Mouse (Mus musculus) heart, postnatal 0 days (tissue): Measurements from ENCODE around the gene Nek5. TPM values are rescaled to one million over a fixed set of nuclear protein-coding genes. Genes with fewer than 3 reads are reported as not detected.

ENCODE experiments used
- ATAC-seq: fragments of 200-750 bp; cut with Nextera tagmentation; 2 replicates; pipeline ENCODE4 v1.8.0; 2017; ENCODE audit warnings: low read depth, moderate number of reproducible peaks, moderate library complexity; ENCODE audit not compliant: insufficient read depth
- DNase-seq: peaks from one replicate; pipeline ENCODE4 v3.0.0-alpha.2; 2016; ENCODE audit warnings: low spot score
- H3K27ac ChIP-seq: fragments of 300-500 bp; sonication (generic); 2 replicates; pipeline ENCODE4 v1.5.1; 2014; ENCODE audit warnings: low read depth, mild to moderate bottlenecking
- H3K27me3 ChIP-seq: fragments of 300-500 bp; sonication (generic); 2 replicates; pipeline ENCODE4 v1.6.1; 2014; ENCODE audit warnings: low read length, mixed read lengths; ENCODE audit not compliant: control insufficient read depth, insufficient read depth
- H3K36me3 ChIP-seq: fragments of 300-500 bp; sonication (generic); replicated peaks from 2 replicates; pipeline ENCODE4 v1.6.1; 2014; ENCODE audit warnings: low read length, mixed read lengths; ENCODE audit not compliant: control insufficient read depth, insufficient read depth
- H3K4me1 ChIP-seq: fragments of 300-500 bp; sonication (generic); 2 replicates; pipeline ENCODE4 v1.6.1; 2014; ENCODE audit warnings: antibody characterized with exemption; ENCODE audit not compliant: control insufficient read depth, insufficient read depth
- H3K4me2 ChIP-seq: fragments of 300-500 bp; sonication (generic); 2 replicates; pipeline ENCODE4 v1.6.1; 2014; ENCODE audit warnings: low read depth, mild to moderate bottlenecking, low read length, moderate library complexity
- H3K4me3 ChIP-seq: fragments of 300-500 bp; sonication (generic); 2 replicates; pipeline ENCODE4 v1.5.1; 2014; ENCODE audit warnings: low read depth, low read length
- H3K9ac ChIP-seq: fragments of 300-500 bp; sonication (generic); replicated peaks from 2 replicates; pipeline ENCODE4 v1.6.1; 2014; ENCODE audit warnings: low read depth, low read length, mixed read lengths
- H3K9me3 ChIP-seq: fragments of 300-500 bp; sonication (generic); replicated peaks from 2 replicates; pipeline ENCODE4 v1.6.1; 2016; ENCODE audit warnings: low read length; ENCODE audit not compliant: control insufficient read depth
- CTCF ChIP-seq: IDR thresholded peaks from 2 replicates; pipeline ENCODE4 v1.5.1; 2016; ENCODE audit warnings: antibody characterized with exemption, control low read depth, low read depth
- EP300 ChIP-seq: IDR thresholded peaks from 2 replicates; pipeline ENCODE4 v1.6.1; 2016; ENCODE audit warnings: antibody characterized with exemption, low read depth
- WGBS: fragments of 180-500 bp; shearing (Covaris S2); extraction: QIAGEN DNeasy Blood & Tissue Kit; methylation state at CpG from one replicate; pipeline ENCODE4 v1.1.7; 2014; 5-methylcytosine and 5-hydroxymethylcytosine counted together
- polyA plus RNA-seq: library from polyadenylated mRNA; unstranded; fragments of >200 nt; fragmentation: Nextera tagmentation; extraction: Ambion mirVana; gene quantifications from 2 replicates; pipeline ENCODE4 v1.2.1, GENCODE M21; 2015
- total RNA-seq: library from RNA; depleted of rRNA; stranded (reverse); fragments of >200 nt; gene quantifications from 2 replicates; pipeline ENCODE4 v1.2.3, GENCODE M21; 2014; ENCODE audit warnings: low replicate concordance; rRNA removed

Nek5 gene
- not detected in 2 replicates for total RNA-seq
- 0.18 and 0.43 TPM in 2 replicates for polyA plus RNA-seq

GRCm38 (mm10) chr8:22124220-22125152, at the start of gene Nek5:
TSS of gene Nek5 (minus strand) at chr8:22125053.
- H3K27me3 ChIP-seq = no peaks in the 10 kb centered on the region
- 2% methylated on average over 29 of the region's 29 CpGs for WGBS
- DNase-seq = peak; percentile 16

GRCm38 (mm10) chr8:22169167-22169566, 44.3 kb upstream of the Nek5 start:
- no peak for ATAC-seq
- Histone ChIP-seq H3K4me2 (no peak overlapping the region), H3K4me1 (no peaks in the 10 kb centered on the region), H3K27ac (no peak overlapping the region), H3K36me3 (peaks cover 34% of the 10 kb centered on the region), H3K27me3 (no peaks in the 10 kb centered on the region), H3K9me3 (no peaks in the 10 kb centered on the region), H3K4me3 (no peak overlapping the region), H3K9ac (no peak overlapping the region)
- WGBS = 92% methylated on average over 5 of the region's 5 CpGs
- no peak for DNase-seq
- TF ChIP-seq CTCF (no peak), EP300 (no peak)

More at GRCm38 (mm10) chr8:22124220-22125152, at the start of gene Nek5:
- peak; percentile 57 for TF ChIP-seq CTCF
- no peak for TF ChIP-seq EP300
- no peak within 1 kb of the TSS; the same call in 1 of the 2 replicates for H3K9ac ChIP-seq
- no peak within 1 kb of the TSS for H3K27ac ChIP-seq
- ATAC-seq = peak; percentile 76
- no peaks in the 10 kb centered on the region for H3K9me3 ChIP-seq
- H3K36me3 ChIP-seq = peaks cover 27% of the 10 kb centered on the region
- H3K4me2 ChIP-seq = peak within 1 kb of the TSS; percentile 67
- peak within 1 kb of the TSS; percentile 45 for H3K4me3 ChIP-seq
- no peaks in the 10 kb centered on the region for H3K4me1 ChIP-seq

- WGBS = under 1% methylated on average over 41 of the region's 43 CpGs
- Histone ChIP-seq H3K4me3 (peak within 1 kb of the TSS; percentile 73), H3K36me3 (peaks cover 24% of the 10 kb centered on the region), H3K27me3 (no peaks in the 10 kb centered on the region), H3K27ac (peak within 1 kb of the TSS; percentile 76), H3K9ac (peak within 1 kb of the TSS; percentile 56), H3K4me2 (peak within 1 kb of the TSS; percentile 77), H3K4me1 (no peaks in the 10 kb centered on the region), H3K9me3 (no peaks in the 10 kb centered on the region)
- TF ChIP-seq CTCF = peak; percentile 70
- no peak for TF ChIP-seq EP300
- DNase-seq (peak; percentile 96), ATAC-seq (peak; percentile 99)
Observed at GRCm38 (mm10) chr8:22166080-22166603, 41.3 kb upstream of the Nek5 start, which contains the start of gene Nek3. TSS of gene Nek3 (minus strand) at chr8:22166435.

GRCm38 (mm10) chr8:22165251-22166079, 40.6 kb upstream of the Nek5 start:
- ATAC-seq (0 out of 2 replicates have a peak, but pooled peaks have one; percentile 9), DNase-seq (no peak)
- peak overlapping the region; percentile 73 for H3K4me3 ChIP-seq
- H3K27ac ChIP-seq = peak overlapping the region; percentile 76
- H3K4me1 ChIP-seq = no peaks in the 10 kb centered on the region
- H3K9ac ChIP-seq = peak overlapping the region; percentile 56
- no peaks in the 10 kb centered on the region for H3K9me3 ChIP-seq
- peaks cover 20% of the 10 kb centered on the region for H3K36me3 ChIP-seq
- H3K4me2 ChIP-seq = peak overlapping the region; percentile 77
- H3K27me3 ChIP-seq = no peaks in the 10 kb centered on the region
- TF ChIP-seq EP300 (no peak), CTCF (no peak)
- WGBS = 51% methylated on average over 10 of the region's 10 CpGs

- H3K4me1 ChIP-seq = no peaks in the 10 kb centered on the region
- DNase-seq (no peak), ATAC-seq (no peak)
- no peak overlapping the region for H3K4me2 ChIP-seq
- TF ChIP-seq CTCF = no peak
- TF ChIP-seq EP300 = no peak
- H3K27ac ChIP-seq = no peak overlapping the region
- 82% methylated on average over 10 of the region's 10 CpGs for WGBS
- H3K4me3 ChIP-seq = no peak overlapping the region
- peaks cover 18% of the 10 kb centered on the region for H3K36me3 ChIP-seq
- no peak overlapping the region for H3K9ac ChIP-seq
- no peaks in the 10 kb centered on the region for H3K9me3 ChIP-seq
- no peaks in the 10 kb centered on the region for H3K27me3 ChIP-seq
Observed at GRCm38 (mm10) chr8:22164431-22164830, 39.6 kb upstream of the Nek5 start.
